Mouse (Mus musculus) lung, adult 2 months (tissue): ENCODE data around the gene Rorc. TPM values are rescaled to one million over a fixed set of nuclear protein-coding genes. Genes with fewer than 3 reads are reported as not detected.

ENCODE experiments used
- DNase-seq: peaks from one replicate; pipeline ENCODE4 v3.0.0; 2022
- H3K4me1 ChIP-seq: fragments of 200-500 bp; 2 replicates; pipeline ENCODE4 v1.6.1; 2011; ENCODE audit warnings: low read length; ENCODE audit not compliant: control insufficient read depth, insufficient read depth
- H3K4me3 ChIP-seq: fragments of 200-500 bp; replicated peaks from 2 replicates; pipeline ENCODE3; 2011; ENCODE audit warnings: low read depth, mild to moderate bottlenecking, control low read depth, low read length; ENCODE audit errors: extremely low read depth
- CTCF ChIP-seq: fragments of 200-500 bp; IDR thresholded peaks from 2 replicates; pipeline ENCODE4 v1.5.1; 2011; ENCODE audit warnings: mild to moderate bottlenecking, low read length, control low read depth; ENCODE audit not compliant: insufficient read depth
- POLR2A ChIP-seq: fragments of 200-500 bp; IDR thresholded peaks from 2 replicates; pipeline ENCODE4 v1.6.1; 2011; ENCODE audit warnings: low read depth, mild to moderate bottlenecking, control low read depth, low read length, borderline replicate concordance; ENCODE audit errors: extremely low read depth
- WGBS: fragments of 180-500 bp; shearing (Covaris S2); methylation state at CpG from one replicate; pipeline ENCODE4 v1.1.7; 2018; 5-methylcytosine and 5-hydroxymethylcytosine counted together
- polyA plus RNA-seq: library from polyadenylated mRNA; depleted of rRNA; stranded (reverse); fragments of >200 nt; gene quantifications from 2 replicates; pipeline ENCODE4 v1.2.3, GENCODE M21; 2012

The Rorc gene
- polyA plus RNA-seq, 1 experiment = 7.9 TPM

- no peak for DNase-seq
- no peak within 1 kb of the TSS for H3K4me3 ChIP-seq
- no peaks in the 10 kb centered on the region for H3K4me1 ChIP-seq
- TF ChIP-seq POLR2A = no peak
- TF ChIP-seq CTCF = no peak
- WGBS = 75% methylated on average over 7 of the region's 7 CpGs
These were observed 10.5 kb upstream of the Rorc start, which contains the start of gene C2cd4d for GRCm38 (mm10) chr3:94362138-94362537. TSS of gene C2cd4d (plus strand) at chr3:94362438.

- no peaks in the 10 kb centered on the region for H3K4me1 ChIP-seq
- 8% methylated on average over 97 of the region's 97 CpGs for WGBS
- H3K4me3 ChIP-seq = peak overlapping the region; percentile 5
- DNase-seq = peak; percentile 37
- TF ChIP-seq POLR2A (no peak), CTCF (no peak)
These were observed 9.1 kb upstream of the Rorc start for GRCm38 (mm10) chr3:94363291-94364153.

- 8% methylated on average over 23 of the region's 23 CpGs for WGBS
- no peaks in the 10 kb centered on the region for H3K4me1 ChIP-seq
- no peak for TF ChIP-seq CTCF
- TF ChIP-seq POLR2A = no peak
- DNase-seq = no peak
- no peak overlapping the region for H3K4me3 ChIP-seq
These were observed 8.5 kb upstream of the Rorc start for GRCm38 (mm10) chr3:94364154-94364526.

- TF ChIP-seq CTCF (peak; percentile 91), POLR2A (no peak)
- peak; percentile 72 for DNase-seq
- 0 out of 2 replicates have a peak, but pooled peaks cover 2% of the 10 kb centered on the region for H3K4me1 ChIP-seq
- no peak overlapping the region for H3K4me3 ChIP-seq
- 16% methylated on average over 3 of the region's 3 CpGs for WGBS
These were observed 5.8 kb upstream of the Rorc start for GRCm38 (mm10) chr3:94366761-94367160.

GRCm38 (mm10) chr3:94367511-94367910 is 5.1 kb upstream of the Rorc start:
- TF ChIP-seq CTCF (no peak), POLR2A (no peak)
- Histone ChIP-seq H3K4me1 (peaks cover 6% of the 10 kb centered on the region; the same call in 1 of the 2 replicates), H3K4me3 (no peak overlapping the region)
- DNase-seq = no peak
- WGBS = 74% methylated on average over 6 of the region's 6 CpGs

GRCm38 (mm10) chr3:94368631-94369030 is 4.0 kb upstream of the Rorc start:
- Histone ChIP-seq H3K4me3 (no peak overlapping the region), H3K4me1 (peaks cover 6% of the 10 kb centered on the region; the same call in 1 of the 2 replicates)
- 53% methylated on average over 6 of the region's 6 CpGs for WGBS
- DNase-seq = no peak
- TF ChIP-seq POLR2A = no peak
- TF ChIP-seq CTCF = no peak

- DNase-seq = no peak
- no peak overlapping the region for H3K4me3 ChIP-seq
- WGBS = 49% methylated on average over 2 of the region's 2 CpGs
- TF ChIP-seq CTCF = no peak
- no peak for TF ChIP-seq POLR2A
- peaks cover 6% of the 10 kb centered on the region; the same call in 1 of the 2 replicates for H3K4me1 ChIP-seq
These were observed 2.9 kb upstream of the Rorc start for GRCm38 (mm10) chr3:94369709-94370108.

- Histone ChIP-seq H3K4me1 (peaks cover 6% of the 10 kb centered on the region; the same call in 1 of the 2 replicates), H3K4me3 (no peak overlapping the region)
- peak; percentile 81 for DNase-seq
- no peak for TF ChIP-seq CTCF
- no peak for TF ChIP-seq POLR2A
- 10% methylated on average over 11 of the region's 11 CpGs for WGBS
These were observed 957 bp upstream of the Rorc start for GRCm38 (mm10) chr3:94371637-94372036.

- 4% methylated on average over 3 of the region's 3 CpGs for WGBS
- Histone ChIP-seq H3K4me3 (no peak overlapping the region), H3K4me1 (peaks cover 6% of the 10 kb centered on the region; the same call in 1 of the 2 replicates)
- TF ChIP-seq POLR2A (no peak), CTCF (no peak)
- DNase-seq = no peak
These were observed 556 bp upstream of the Rorc start for GRCm38 (mm10) chr3:94372038-94372437.

- Histone ChIP-seq H3K4me1 (peaks cover 6% of the 10 kb centered on the region; the same call in 1 of the 2 replicates), H3K4me3 (peak overlapping the region; percentile 61)
- TF ChIP-seq POLR2A (no peak), CTCF (no peak)
- DNase-seq = no peak
- WGBS = 9% methylated on average over 10 of the region's 10 CpGs
These were observed 496 bp downstream of the Rorc start for GRCm38 (mm10) chr3:94373090-94373489.
